Mouse (Mus musculus): ENCODE results near the gene Sst. TPM values are rescaled to one million over a fixed set of nuclear protein-coding genes. Genes with fewer than 3 reads are reported as not detected.
A peak's percentile ranks its signal among the peaks of the same experiment; 100 is the strongest.
"Not testable (repeated sequence)": the region's sequence is repeated elsewhere in the genome, so short reads cannot be mapped to it uniquely, and the experiment has no call there.

Gene Sst
- total RNA-seq (2021) = 100 to 1,000 TPM; 353 to 455 TPM
- long read RNA-seq, experiment 1, transcript Sst-201 (2 exons, 721 nt) = major isoform, 54 of 71 reads
- long read RNA-seq, experiment 1, partial matches to known transcripts = 16 of 71 reads
- long read RNA-seq, experiment 1, other reads (novel, unspliced or antisense) = 1 of 71 reads
- long read RNA-seq, experiment 2, transcript Sst-201 (2 exons, 721 nt) = major isoform, 35 of 42 reads
- long read RNA-seq, experiment 2, partial matches to known transcripts = 6 of 42 reads
- long read RNA-seq, experiment 2, other reads (novel, unspliced or antisense) = 1 of 42 reads

DNA sequence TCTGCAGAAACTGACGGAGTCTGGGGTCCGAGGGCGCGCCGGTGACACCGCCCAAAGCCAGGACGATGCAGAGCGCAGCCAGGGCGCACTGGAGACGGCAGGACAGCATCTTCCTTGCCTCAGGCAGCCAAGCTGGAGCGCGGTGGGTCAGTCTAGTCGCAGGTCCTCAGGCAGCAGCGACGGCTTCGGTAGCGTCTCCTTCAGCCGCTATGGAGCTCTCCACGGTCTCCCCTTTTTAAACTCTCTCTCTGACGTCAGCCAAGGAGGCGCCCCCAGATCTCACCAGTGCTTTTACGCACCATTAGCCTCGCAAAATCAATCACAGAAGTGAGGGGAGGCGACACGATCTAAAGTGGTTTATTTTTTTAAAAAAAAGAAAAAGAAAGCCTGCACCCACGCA, at the start of gene Sst:
Sst (minus strand) TSS at position 323 of the 400 bp plus-strand sequence.
- DNase-seq (ENCODE audit: low spot score in 2 of 2) = no peak

DNA sequence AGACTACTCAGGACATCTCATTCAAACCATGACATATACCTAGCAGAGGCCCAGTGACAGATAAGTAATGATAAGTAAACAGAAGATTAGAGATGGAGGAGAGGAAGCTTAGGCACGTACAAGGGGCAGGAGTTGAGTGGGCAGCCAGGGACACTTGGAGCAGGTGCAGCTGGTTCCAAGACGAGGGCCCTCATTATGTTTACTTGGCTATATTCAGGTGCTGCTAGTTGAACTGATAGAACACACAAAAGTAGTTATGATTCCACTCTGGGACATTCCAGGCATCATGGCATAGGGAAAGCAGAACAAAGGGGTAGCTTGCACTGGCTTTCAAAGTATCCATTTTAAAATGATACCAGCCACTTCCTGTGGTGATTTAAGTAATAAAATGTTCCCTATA, 43.6 kb upstream of the Sst start:
- intact Hi-C loops (cut with DNase I) = no loop called here
- no peak for DNase-seq (ENCODE audit: low spot score in 2 of 2)

More for the DNA sequence above, at the start of gene Sst:
- intact Hi-C loops (cut with DNase I) = loop anchor here (10.0 kb wide), 1 partner anchor 156 kb away; no protein-coding TSS in a partner anchor

DNA sequence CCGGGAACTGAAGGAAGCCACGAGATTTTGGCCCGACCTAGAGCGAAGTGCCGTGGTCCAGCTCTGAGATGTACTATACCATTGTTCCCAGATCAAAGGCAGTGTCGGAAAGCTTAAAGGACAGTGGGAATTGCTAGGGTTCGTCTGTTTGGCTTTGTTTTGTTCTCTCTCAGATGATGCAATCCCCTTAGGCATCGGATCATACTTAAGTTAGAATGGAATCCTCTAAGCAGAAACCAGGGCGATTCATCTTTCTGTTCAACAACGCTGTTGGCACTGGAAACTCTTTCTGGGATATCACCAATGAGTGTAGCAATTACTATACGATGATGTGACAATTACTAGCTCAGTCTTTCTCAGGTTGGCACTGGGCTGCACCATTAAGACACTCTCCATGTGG, 41.5 kb upstream of the Sst start, which contains the start of gene Rtp2:
Rtp2 (minus strand) TSS at position 101 of the 400 bp plus-strand sequence.
- intact Hi-C loops (cut with DNase I) = no loop called here
- no peak for DNase-seq (ENCODE audit: low spot score in 2 of 2)

DNA sequence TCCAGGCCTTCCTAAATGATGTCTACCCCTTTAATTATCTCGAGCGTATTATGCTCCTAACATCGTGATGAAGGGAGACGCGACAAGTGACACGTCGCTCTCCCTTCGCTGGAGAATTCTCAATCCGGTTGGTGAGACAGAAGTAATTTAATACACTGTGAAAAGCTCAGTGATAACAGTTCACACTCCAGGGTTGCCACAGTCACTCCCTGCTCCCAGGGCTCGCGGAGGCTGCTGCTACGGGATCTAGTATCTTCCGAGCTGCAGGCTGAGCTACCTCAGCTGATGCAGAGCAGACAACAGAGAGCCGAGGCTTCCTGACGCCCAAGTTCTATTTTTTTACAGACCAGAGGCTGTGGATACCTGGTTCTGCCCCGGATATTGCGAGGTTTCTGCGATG, 40.5 kb upstream of the Sst start:
- intact Hi-C loops (cut with DNase I) = no loop called here
- DNase-seq (ENCODE audit: low spot score in 2 of 2) = no peak

DNA sequence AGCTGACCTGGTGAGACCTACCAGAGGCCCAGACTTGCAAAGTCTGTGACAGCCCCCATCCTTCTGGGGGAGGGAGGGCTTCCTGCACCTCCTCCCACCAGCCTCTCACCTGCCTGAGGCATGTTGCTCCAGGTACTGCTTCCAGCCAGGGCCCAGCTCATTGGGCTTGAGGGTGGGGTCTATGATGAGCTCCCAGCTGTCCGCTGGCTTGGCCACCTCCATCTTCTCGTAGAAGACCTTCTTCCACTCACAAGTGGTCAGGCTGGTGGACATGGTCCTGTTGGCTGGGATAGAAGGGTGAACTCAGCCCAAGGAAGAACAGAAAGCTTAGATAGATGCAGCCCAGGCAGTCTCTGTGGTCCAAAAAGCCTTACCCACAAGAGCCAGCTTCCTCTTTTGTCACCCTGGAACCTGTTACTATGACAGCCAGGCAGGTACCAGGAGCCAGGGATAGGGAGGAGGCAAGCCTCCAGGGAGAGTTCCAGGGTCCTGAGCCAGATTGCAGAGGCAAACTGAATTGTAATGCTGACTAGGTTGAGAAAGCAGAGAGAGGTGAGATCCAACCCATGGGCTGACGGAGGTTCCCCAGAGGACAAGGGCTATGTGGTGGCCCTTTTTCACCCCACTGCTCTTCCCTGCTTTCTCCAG, 39.8 kb upstream of the Sst start:
- intact Hi-C loops (cut with DNase I) = no loop called here
- DNase-seq (ENCODE audit: low spot score in 2 of 2) = no peak

DNA sequence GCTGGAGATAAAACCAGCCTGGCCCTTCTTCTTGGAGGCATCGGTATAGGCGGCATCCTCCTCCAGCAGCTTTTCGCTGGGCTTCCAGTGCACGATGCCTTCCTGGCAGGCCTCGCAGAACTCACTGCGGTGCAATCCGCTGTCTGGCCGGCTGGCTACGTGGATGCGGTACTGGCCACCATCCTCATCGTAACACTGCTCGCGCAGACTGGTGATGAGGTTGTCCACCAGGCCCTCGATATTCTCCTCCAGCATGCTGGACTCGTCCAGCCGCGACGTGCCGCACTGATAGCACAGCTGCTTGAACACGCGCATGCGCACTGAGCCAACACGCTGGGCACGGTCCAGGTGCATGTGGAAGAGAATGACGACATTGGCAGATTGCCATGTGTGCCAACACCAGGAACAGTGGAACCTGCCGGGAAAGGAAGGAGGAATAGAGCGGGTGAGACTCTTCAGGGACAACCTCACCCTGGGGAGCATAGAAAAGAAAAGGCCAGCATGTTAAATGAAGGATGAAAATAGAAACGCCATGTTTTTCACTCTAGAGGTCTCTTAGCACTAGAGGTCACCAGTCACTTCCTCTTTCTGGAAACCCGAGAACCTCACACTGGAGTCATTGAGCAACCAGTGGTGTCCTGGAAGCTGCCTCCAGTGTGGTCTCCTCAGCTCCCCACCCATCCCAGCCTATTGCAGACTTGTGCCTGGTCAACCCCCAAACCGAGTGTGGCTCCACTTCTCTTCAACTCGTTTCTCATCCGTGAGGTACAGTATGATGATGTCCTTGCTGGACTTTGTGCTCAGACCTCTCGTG, 36.8 kb upstream of the Sst start:
- intact Hi-C loops (cut with DNase I) = no loop called here
- no peak for DNase-seq (ENCODE audit: low spot score in 2 of 2)

DNA sequence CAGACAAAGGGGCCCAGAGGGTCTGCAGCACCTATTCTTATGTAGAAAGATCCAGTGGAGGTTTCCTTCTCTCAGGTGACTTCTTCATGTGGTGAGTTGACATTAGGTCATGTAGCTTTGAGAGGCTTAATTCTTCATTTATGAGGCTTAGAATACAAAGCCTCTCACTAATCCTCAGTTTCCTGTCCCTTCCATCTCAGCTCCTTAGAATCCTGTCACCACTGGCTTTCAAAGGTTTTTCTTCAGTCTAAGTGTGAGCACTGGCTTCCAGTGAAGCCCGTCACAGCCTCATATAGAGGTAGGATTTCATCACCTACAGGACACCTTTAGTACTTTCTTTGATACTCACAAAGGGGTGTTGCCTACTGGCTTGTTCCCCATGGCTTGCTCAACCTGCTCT, 32.1 kb upstream of the Sst start:
- DNase-seq (ENCODE audit: low spot score in 2 of 2) = no peak
- intact Hi-C loops (cut with DNase I) = no loop called here

DNA sequence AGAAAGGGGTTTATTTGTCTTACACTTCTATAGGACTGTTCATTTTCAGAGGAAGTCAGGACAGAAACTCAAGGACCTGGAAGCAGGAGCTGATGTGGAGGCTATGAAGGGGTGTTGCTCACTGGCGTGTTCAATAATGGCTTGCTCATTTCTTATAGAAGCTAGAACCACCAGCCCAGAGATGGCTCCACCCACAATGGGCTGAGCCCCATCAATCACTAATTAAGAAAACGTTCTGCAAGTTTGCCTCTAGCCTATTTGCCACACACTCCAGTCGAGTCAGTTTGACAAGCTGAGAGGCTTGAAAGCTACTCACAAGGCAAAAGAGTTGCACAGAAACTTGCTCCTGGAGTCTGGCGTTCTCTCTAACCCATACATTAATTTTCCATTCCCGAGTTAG, 30.9 kb upstream of the Sst start:
- intact Hi-C loops (cut with DNase I) = no loop called here

DNA sequence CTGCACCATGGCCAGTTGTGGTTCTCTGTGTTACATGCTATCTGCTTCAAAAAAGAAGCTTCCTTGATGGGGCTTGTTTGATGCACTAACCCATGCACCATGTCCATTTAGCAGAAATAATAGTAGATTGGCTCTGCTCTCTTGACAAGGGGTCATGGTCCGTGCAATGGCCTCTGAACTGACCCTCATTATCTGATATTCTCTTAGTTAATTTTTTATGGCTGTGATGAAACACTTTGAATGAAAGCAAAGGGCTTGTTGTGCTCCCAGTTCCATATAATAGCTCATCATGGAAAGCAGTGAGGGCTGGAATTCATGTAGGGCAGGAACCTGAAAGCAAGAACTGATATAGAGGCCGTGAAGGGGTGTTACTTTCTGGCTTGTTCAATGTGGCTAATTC, 28.7 kb upstream of the Sst start:
- intact Hi-C loops (cut with DNase I) = no loop called here

More for the DNA sequence above, 30.9 kb upstream of the Sst start:
- no peak for DNase-seq (ENCODE audit: low spot score in 2 of 2)

DNA sequence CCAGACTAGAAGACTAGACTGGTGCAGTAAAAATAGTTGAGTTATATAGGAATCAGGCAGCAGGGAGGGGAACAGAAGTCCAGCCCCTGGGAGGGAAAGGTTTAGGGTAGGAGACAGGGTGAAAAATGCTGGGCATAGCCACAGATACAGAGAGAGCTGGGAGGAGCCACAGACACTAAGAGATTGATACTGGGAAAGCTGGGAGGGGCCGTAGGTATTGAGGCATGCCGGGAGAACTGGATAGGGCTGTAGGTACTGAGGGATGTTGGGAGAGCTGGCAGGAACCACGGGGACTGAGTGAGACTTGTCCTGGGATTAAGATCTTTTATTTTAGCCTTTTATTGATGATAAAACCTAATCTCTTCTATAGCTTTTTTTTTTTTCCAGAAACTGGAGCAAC, 22.6 kb upstream of the Sst start:
- intact Hi-C loops (cut with DNase I) = no loop called here

More for the DNA sequence above, 28.7 kb upstream of the Sst start:
- no peak for DNase-seq (ENCODE audit: low spot score in 2 of 2)

DNA sequence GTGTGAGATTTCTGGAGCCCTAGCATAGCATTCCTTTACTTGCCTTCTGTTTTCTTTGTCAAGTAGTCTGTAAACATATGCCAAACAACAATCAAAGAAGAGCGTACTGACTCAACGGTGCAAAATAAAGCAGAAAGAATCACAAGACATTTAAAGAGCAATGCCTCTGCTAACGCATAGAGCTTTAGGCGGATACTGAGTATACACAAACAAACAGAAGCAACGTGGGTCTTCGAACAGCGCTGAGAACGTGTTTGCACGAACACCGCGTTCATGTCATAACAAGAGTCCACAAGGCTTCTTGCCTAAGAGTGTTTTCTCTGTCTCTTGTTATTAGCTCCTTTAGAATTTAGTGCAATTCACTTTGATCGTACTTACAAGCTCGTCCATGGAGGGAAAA, 22.0 kb upstream of the Sst start:
- intact Hi-C loops (cut with DNase I) = no loop called here
- DNase-seq (ENCODE audit: low spot score in 2 of 2) = no peak

More for the DNA sequence above, 22.6 kb upstream of the Sst start:
- no peak for DNase-seq (ENCODE audit: low spot score in 2 of 2)

DNA sequence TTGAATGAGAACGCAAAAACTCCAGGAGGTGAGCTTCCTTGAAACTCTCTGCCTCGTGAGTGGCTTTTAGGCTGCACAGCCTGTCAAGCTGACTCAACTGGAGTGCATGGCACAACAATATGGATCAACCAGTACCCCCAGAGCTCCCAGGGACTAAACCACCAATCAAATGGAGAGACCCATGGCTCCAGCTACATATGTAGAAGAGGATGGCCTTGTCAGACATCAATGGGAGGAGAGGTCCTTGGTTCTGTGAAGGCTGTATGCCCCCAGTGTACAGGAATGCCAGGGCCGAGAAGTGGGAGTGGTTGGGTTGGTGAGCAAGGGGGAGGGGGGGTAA, 18.2 kb upstream of the Sst start:
- DNase-seq (ENCODE audit: low spot score in 2 of 2); intact Hi-C loops (cut with DNase I): not testable (repeated sequence)

DNA sequence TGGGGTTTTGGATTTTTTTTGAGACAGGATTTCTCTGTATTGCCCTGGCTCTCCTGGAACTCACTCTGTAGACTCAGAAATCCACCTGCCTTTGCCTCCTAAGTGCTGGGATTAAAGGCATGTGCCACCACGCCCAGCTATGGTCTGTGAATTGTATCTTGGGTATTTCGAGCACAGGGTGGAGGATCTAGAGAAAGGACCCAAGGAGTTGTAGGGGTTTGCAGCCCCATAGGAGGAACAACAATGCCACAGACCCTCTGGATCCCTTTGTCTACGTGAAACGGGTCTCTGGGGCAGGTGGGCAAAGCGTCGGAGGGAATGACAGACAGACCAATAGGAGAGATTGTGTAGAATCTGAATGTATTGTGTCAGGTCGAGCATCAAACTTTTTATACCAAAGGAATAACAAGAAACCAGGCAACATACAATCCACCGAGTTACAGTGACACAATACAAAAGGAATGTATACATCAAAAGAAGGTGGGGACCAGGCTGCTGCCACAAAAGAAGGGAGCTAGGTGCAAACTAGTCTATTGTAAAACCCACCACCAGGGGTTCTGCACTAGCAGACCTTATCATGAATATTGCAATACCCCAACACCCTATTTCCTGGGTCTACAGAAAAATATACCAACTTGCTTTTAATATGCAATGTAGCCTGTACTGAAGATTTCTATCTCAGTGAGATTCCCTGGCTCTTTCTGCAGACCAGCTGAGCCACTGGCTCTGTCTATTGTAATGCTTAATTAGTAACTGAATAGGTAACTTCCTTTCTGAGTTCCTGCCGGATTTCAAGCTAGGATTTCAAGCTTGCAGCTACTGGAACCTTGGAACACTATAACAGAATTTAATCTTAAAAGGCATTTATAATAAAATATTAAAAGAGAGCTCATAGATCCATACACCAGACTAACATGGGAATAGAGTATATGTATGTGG, 17.6 kb upstream of the Sst start:
- DNase-seq (ENCODE audit: low spot score in 2 of 2); intact Hi-C loops (cut with DNase I): not testable (repeated sequence)

DNA sequence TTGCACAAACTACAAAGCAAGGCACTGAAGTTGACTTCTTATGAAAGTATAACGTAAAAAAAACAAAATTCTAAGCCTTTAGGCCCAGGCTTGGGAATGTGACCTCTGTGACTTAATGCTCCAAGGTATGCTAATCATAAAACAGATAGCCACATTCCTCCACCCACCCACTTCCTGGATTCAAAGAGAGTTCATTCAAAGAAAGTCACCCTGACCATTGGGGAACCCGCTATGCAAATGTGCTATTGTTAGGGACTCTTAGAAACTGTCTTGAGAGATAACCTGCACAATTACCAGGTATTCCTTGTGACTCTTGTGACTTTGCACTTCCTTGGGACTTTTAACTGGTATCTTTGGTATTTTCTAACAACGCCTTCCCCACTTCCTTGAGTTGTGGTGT, 15.8 kb upstream of the Sst start:
- DNase-seq (ENCODE audit: low spot score in 2 of 2); intact Hi-C loops (cut with DNase I): not testable (repeated sequence)

DNA sequence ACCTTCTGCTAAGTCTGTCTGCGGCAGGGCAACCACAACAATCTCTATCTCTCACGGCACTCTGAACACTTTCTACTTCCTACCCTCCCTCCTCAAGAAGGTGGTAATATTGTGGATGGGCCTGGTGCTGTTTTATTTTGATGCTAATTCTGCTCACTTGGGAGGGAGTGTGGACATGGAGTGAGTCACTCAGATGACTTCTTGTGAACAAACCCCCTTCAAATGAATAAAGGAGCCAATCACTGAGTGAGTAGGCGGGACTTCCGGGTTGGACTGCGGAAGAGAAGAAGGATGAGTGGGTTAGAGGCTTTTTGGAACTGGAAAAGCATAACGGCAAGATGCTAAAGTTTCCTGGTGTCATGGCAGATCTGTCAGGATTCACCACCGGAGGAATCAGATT, 10.7 kb upstream of the Sst start:
- intact Hi-C loops (cut with DNase I) = no loop called here
- DNase-seq (ENCODE audit: low spot score in 2 of 2) = no peak

DNA sequence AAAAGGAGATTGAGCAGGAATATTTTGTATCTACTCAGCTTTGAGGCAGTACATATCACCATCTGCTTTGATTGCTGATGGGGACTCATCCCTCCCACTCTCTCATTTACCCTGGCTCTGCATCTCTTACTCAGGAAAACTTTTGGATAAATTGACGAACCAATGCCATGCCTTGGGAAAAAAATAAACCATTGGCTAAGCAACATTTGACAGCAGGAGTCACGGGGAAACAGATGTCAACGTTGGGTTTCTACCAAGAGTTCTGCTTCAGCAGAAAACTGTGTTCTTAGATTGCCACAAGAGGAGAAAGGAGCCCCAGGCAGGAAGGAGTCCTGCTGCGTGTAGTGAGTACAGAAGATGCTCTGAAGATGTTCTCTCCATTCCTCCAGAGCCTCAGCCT, 9.3 kb upstream of the Sst start:
- intact Hi-C loops (cut with DNase I) = no loop called here

DNA sequence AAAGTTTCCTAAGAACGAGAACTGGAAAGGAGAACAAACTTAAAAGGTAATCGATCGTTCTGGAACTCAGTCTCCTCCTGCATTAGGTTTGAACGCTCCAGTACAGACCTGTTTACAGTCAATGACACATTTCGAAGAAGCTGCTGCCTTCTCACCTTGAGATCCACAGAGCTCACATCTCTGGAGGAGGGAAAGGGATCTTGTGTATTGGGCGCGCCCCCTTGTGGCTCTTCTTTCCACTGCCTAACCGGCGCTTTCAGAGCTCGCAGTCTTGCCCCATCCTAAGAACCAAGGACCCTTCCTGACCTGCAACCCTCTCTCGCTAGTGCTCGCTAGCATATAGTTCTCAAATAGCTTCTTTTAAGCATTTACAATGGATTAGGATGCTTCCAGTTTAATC, 8.1 kb upstream of the Sst start:
- peak; percentile 88 to 90 for DNase-seq (ENCODE audit: low spot score in 2 of 2)
- intact Hi-C loops (cut with DNase I) = loop anchor here (1.0 to 10.0 kb wide), 4 partner anchors 54 to 446 kb away; no protein-coding TSS in a partner anchor

More for the DNA sequence above, 9.3 kb upstream of the Sst start:
- peak; percentile 12 to 43 for DNase-seq (ENCODE audit: low spot score in 2 of 2)

DNA sequence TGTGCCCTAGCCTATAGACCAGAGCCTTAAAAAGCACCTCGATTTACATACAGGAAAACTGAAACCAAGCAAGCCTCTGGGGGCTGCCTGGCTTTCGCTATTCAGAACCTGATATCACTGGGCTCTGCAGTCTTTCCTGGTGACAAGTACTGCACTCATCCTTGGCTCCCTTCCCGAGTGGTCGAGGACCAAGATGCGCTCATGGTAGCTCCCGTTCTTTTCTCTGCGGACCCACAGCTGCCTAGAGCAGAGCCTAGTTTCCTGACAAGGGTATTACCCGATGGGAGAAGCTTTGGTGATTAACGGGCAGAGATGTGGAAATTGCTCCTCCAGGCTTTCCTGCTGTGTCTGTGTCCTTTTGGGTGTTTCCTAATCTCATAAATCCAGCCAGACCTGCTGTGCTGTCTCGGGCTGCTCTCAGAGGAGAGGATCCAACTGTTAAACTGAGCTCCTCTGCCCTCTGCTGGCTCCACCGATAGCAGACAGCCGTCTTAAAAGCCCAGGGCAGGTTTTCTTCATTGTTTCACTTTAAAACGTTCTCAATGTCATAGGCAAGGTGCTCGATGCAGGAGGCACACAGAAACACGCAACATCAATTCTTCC, 7.3 kb upstream of the Sst start:
- intact Hi-C loops (cut with DNase I) = loop anchor here (1.0 to 10.0 kb wide), 4 partner anchors 55 to 445 kb away; no protein-coding TSS in a partner anchor
- peak; percentile 81 to 87 for DNase-seq (ENCODE audit: low spot score in 2 of 2)

DNA sequence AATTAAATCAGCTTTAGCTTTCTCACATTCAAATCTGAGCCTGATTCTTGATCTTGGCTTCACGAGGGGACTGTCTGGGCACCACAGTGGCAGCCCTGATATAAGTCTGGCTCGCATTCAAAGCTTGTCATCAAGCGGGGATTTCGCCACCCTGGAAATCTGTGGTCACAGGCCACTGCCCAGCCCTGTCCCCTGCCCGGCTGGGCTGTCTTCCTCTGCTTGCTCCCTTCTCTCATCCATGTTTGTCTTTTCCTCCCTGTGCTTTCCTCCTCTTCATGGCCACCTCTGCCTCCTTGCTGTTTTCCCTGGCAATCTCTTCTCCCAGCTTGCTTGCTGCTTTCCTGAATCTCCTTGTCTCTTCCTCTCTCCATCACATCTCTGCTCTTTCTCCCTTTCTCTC, 6.7 kb upstream of the Sst start:
- intact Hi-C loops (cut with DNase I) = loop anchor here (10.0 kb wide), 1 partner anchor 163 kb away; no protein-coding TSS in a partner anchor
- no peak for DNase-seq (ENCODE audit: low spot score in 2 of 2)
